Comparison of ENCODE assay signal across 8 mouse cellular contexts in genomic region chr9:77756076-77756475, GRCm38 (mm10). TPM values are rescaled to one million over a fixed set of nuclear protein-coding genes. Genes with fewer than 3 reads are reported as not detected.
A peak's percentile ranks its signal among the peaks of the same experiment; 100 is the strongest.
DNase-seq lines count a peak whose midpoint lies in the region; ATAC-seq and TF ChIP-seq lines count a peak whose summit lies in the region.

No protein-coding gene starts in this region.

- peaks cover 12% of the 10 kb centered on the region; the same call in 1 of the 2 replicates for H3K4me1 ChIP-seq in kidney, adult 2 months (ENCODE audit: control insufficient read depth, insufficient read depth, low read length)
- H3K4me1 ChIP-seq in forebrain, embryonic 10.5 days = peaks cover 26% of the 10 kb centered on the region
- peaks cover 16% of the 10 kb centered on the region for H3K4me1 ChIP-seq in limb, embryonic 12.5 days (replicated peaks)
- peaks cover 7% of the 10 kb centered on the region; the same call in 1 of the 2 replicates for H3K4me1 ChIP-seq in neural tube, embryonic 12.5 days

- no peaks in the 10 kb centered on the region; the same call in 1 of the 2 replicates for H3K36me3 ChIP-seq in kidney, adult 2 months (ENCODE audit: control insufficient read depth, insufficient read depth, low read length)
- H3K36me3 ChIP-seq in forebrain, embryonic 10.5 days (replicated peaks) = peaks cover 15% of the 10 kb centered on the region
- no peaks in the 10 kb centered on the region for H3K36me3 ChIP-seq in limb, embryonic 12.5 days
- H3K36me3 ChIP-seq in neural tube, embryonic 12.5 days = no peaks in the 10 kb centered on the region

- TF ChIP-seq POLR2A in kidney, adult 2 months (IDR thresholded peaks at IDR 0.05; ENCODE audit: low read depth, low read length) = no peak

- no peak for DNase-seq in kidney, adult 2 months
- DNase-seq in kidney, postnatal 36 days = no peak
- DNase-seq in MN1 (ENCODE audit: low spot score) = peak; percentile 53
- DNase-seq in forebrain, embryonic 10.5 days (ENCODE audit: extremely low spot score, low spot score) = no peak
- DNase-seq in left cerebral cortex, postnatal 4 days = no peak

- no peak for ATAC-seq in limb, embryonic 12.5 days (ENCODE audit: insufficient number of reproducible peaks, insufficient read depth, low FRiP score, low TSS enrichment, low read depth)
- ATAC-seq in neural tube, embryonic 12.5 days (ENCODE audit: low FRiP score, low read depth) = no peak
- ATAC-seq in cerebellum, adult (ENCODE audit: insufficient number of reproducible peaks, low FRiP score, low TSS enrichment) = no peak

- H3K27me3 ChIP-seq in kidney, adult 2 months (replicated peaks; ENCODE audit: control insufficient read depth, insufficient read depth, low read length) = no peaks in the 10 kb centered on the region
- peaks cover 14% of the 10 kb centered on the region for H3K27me3 ChIP-seq in forebrain, embryonic 10.5 days (ENCODE audit: poor library complexity, severe bottlenecking)
- no peaks in the 10 kb centered on the region for H3K27me3 ChIP-seq in limb, embryonic 12.5 days
- H3K27me3 ChIP-seq in neural tube, embryonic 12.5 days (replicated peaks) = no peaks in the 10 kb centered on the region

- intact Hi-C loops in left cerebral cortex, postnatal 4 days (cut with DNase I) = loop anchor here (10.0 kb wide), 1 partner anchor 101 kb away; no protein-coding TSS in a partner anchor

- peak overlapping the region; percentile 27; the same call in 1 of the 2 replicates for H3K27ac ChIP-seq in kidney, adult 2 months (ENCODE audit: insufficient read depth, low read depth, low read length)
- H3K27ac ChIP-seq in forebrain, embryonic 10.5 days = no peak overlapping the region
- no peak overlapping the region for H3K27ac ChIP-seq in limb, embryonic 12.5 days
- H3K27ac ChIP-seq in neural tube, embryonic 12.5 days = no peak overlapping the region

- H3K4me2 ChIP-seq in limb, embryonic 12.5 days = peak overlapping the region; percentile 77
- H3K4me2 ChIP-seq in neural tube, embryonic 12.5 days (replicated peaks) = peak overlapping the region; percentile 71

- no peak overlapping the region for H3K9ac ChIP-seq in limb, embryonic 12.5 days (replicated peaks)
- no peak overlapping the region for H3K9ac ChIP-seq in neural tube, embryonic 12.5 days

- TF ChIP-seq CTCF in kidney, adult 2 months (conservative IDR thresholded peaks at IDR 0.05; ENCODE audit: insufficient read depth, insufficient read length, low read depth, low read length) = peak; percentile 51

- no peaks in the 10 kb centered on the region for H3K9me3 ChIP-seq in forebrain, embryonic 10.5 days
- no peaks in the 10 kb centered on the region for H3K9me3 ChIP-seq in limb, embryonic 12.5 days
- H3K9me3 ChIP-seq in neural tube, embryonic 12.5 days = no peaks in the 10 kb centered on the region

- WGBS in kidney, adult 2 months = 21% methylated on average over 9 of the region's 9 CpGs
- WGBS in forebrain, embryonic 10.5 days = 33% methylated on average over 9 of the region's 9 CpGs
- WGBS in limb, embryonic 12.5 days = 34% methylated on average over 9 of the region's 9 CpGs
- 32% methylated on average over 9 of the region's 9 CpGs for WGBS in neural tube, embryonic 12.5 days

- H3K4me3 ChIP-seq in kidney, adult 2 months (ENCODE audit: insufficient read depth, low read depth, low read length) = peak overlapping the region; percentile 46
- peak overlapping the region; percentile 84 for H3K4me3 ChIP-seq in forebrain, embryonic 10.5 days
- H3K4me3 ChIP-seq in limb, embryonic 12.5 days (replicated peaks) = peak overlapping the region; percentile 65; the same call in 1 of the 2 replicates
- no peak overlapping the region for H3K4me3 ChIP-seq in neural tube, embryonic 12.5 days

RNA-seq across cellular contexts. Expression of gene Gclc, which starts 1.7 kb away (rescaled TPM):
- 88.7 and 99.9 TPM in 2 replicates for polyA plus RNA-seq in kidney, adult 2 months (2012; rRNA removed)
- 18.4 and 18.5 TPM in 2 replicates for polyA plus RNA-seq in forebrain, embryonic 10.5 days (2016; fragmentation: Nextera tagmentation; extraction: Ambion mirVana)
- polyA plus RNA-seq in limb, embryonic 12.5 days (2016; fragmentation: Nextera tagmentation; extraction: Ambion mirVana) = 14.5 and 14.7 TPM in 2 replicates
- 20.5 and 23.9 TPM in 2 replicates for polyA plus RNA-seq in neural tube, embryonic 12.5 days (2016; fragmentation: Nextera tagmentation; extraction: Ambion mirVana)
- total RNA-seq in left cerebral cortex, postnatal 4 days (2021) = 10 to 100 TPM; 23.4 to 26.0 TPM
